Mouse (Mus musculus): Measurements from ENCODE around the gene Gm973.
"Not testable (repeated sequence)": the region's sequence is repeated elsewhere in the genome, so short reads cannot be mapped to it uniquely, and the experiment has no call there.

Gm973 gene

GRCm38 (mm10) chr1:59631986-59632659 is 116.1 kb downstream of the Gm973 start:
- DNase-seq (ENCODE audit: low read depth), result no peak

- DNase-seq (ENCODE audit: low read depth), result no peak
Observed at GRCm38 (mm10) chr1:59633056-59633455, 117.0 kb downstream of the Gm973 start.

GRCm38 (mm10) chr1:59636349-59636748 is 120.3 kb downstream of the Gm973 start:
- no peak for DNase-seq (ENCODE audit: low read depth)

- DNase-seq (ENCODE audit: low read depth), result peak; percentile 33
Observed at GRCm38 (mm10) chr1:59638371-59638770, 122.3 kb downstream of the Gm973 start.

- no peak for DNase-seq (ENCODE audit: low read depth)
Observed at GRCm38 (mm10) chr1:59642488-59642887, 126.4 kb downstream of the Gm973 start.

- DNase-seq (ENCODE audit: low read depth), result not testable (repeated sequence)
Observed at GRCm38 (mm10) chr1:59646502-59646901, 130.4 kb downstream of the Gm973 start.

- no peak for DNase-seq (ENCODE audit: low read depth)
Observed at GRCm38 (mm10) chr1:59651201-59651819, 135.2 kb downstream of the Gm973 start.

- DNase-seq (ENCODE audit: low read depth), result no peak
Observed at GRCm38 (mm10) chr1:59653243-59653911, 137.3 kb downstream of the Gm973 start.

GRCm38 (mm10) chr1:59656244-59657171 is 140.4 kb downstream of the Gm973 start:
- peak; percentile 22 for DNase-seq (ENCODE audit: low read depth)

- DNase-seq (ENCODE audit: low read depth), result no peak
Observed at GRCm38 (mm10) chr1:59663456-59664135, 147.5 kb downstream of the Gm973 start.

- DNase-seq (ENCODE audit: low read depth), result no peak
Observed at GRCm38 (mm10) chr1:59668871-59669270, 152.8 kb downstream of the Gm973 start.

GRCm38 (mm10) chr1:59669962-59670630 is 154.0 kb downstream of the Gm973 start:
- DNase-seq (ENCODE audit: low read depth), result peak; percentile 62

- DNase-seq (ENCODE audit: low read depth), result peak; percentile 92
Observed at GRCm38 (mm10) chr1:59670641-59671168, 154.6 kb downstream of the Gm973 start, which contains the start of gene Sumo1. Gene Sumo1 (minus strand): TSS chr1:59670834.

GRCm38 (mm10) chr1:59673661-59674060 is 157.6 kb downstream of the Gm973 start:
- DNase-seq (ENCODE audit: low read depth), result no peak

- DNase-seq (ENCODE audit: low read depth), result peak; percentile 11
Observed at GRCm38 (mm10) chr1:59683926-59684818, 168.1 kb downstream of the Gm973 start.

- DNase-seq (ENCODE audit: low read depth), result peak; percentile 97
Observed at GRCm38 (mm10) chr1:59684819-59685755, 169.0 kb downstream of the Gm973 start, which contains the start of gene Nop58. Gene Nop58 (plus strand): TSS chr1:59684971.

Measured in NIH3T3 (cell line).